Mouse (Mus musculus) spleen, postnatal 10 days (tissue): ENCODE measurements around the gene Gm12794.
"Not testable (repeated sequence)": the region's sequence is repeated elsewhere in the genome, so short reads cannot be mapped to it uniquely, and the experiment has no call there.

Experiments
- DNase-seq, 2 experiments: peaks; one replicate each; pipeline ENCODE4 v3.0.0; 2021 to 2022; ENCODE audit warnings: low spot score in 2 of 2

Gene Gm12794

GRCm38 (mm10) chr4:101940107-101940506 is at the start of gene Gm12794:
Gene Gm12794, plus strand, starts transcription at chr4:101940407.
- DNase-seq: not testable (repeated sequence)

GRCm38 (mm10) chr4:101893656-101894420 is 46.4 kb upstream of the Gm12794 start, which contains the start of gene C130073F10Rik:
Gene C130073F10Rik, minus strand, starts transcription at chr4:101893789.
- no peak for DNase-seq

GRCm38 (mm10) chr4:101908821-101909220 is 31.4 kb upstream of the Gm12794 start, which contains the start of gene Gm12800:
Gene Gm12800, plus strand, starts transcription at chr4:101909121.
- DNase-seq: not testable (repeated sequence)

GRCm38 (mm10) chr4:101980949-101981348 is 40.7 kb downstream of the Gm12794 start, which contains the start of gene Gm12790:
Gene Gm12790, minus strand, starts transcription at chr4:101981049.
- DNase-seq: not testable (repeated sequence)

- DNase-seq: no peak
These were observed 45.5 kb downstream of the Gm12794 start for GRCm38 (mm10) chr4:101985678-101986077.

GRCm38 (mm10) chr4:101986326-101986725 is 46.1 kb downstream of the Gm12794 start, which contains the start of gene Gm12789:
Gene Gm12789, plus strand, starts transcription at chr4:101986626.
- not testable (repeated sequence) for DNase-seq
